Mouse (Mus musculus): ENCODE data around the gene Gm11757.
"Not testable (repeated sequence)": the region's sequence is repeated elsewhere in the genome, so short reads cannot be mapped to it uniquely, and the experiment has no call there.

Gene Gm11757

GRCm38 (mm10) chr4:73891012-73891411 lies at the start of gene Gm11757:
Gene Gm11757 (minus strand): TSS chr4:73891112.
- DNase-seq (ENCODE audit: low spot score): not testable (repeated sequence)

DNA sequence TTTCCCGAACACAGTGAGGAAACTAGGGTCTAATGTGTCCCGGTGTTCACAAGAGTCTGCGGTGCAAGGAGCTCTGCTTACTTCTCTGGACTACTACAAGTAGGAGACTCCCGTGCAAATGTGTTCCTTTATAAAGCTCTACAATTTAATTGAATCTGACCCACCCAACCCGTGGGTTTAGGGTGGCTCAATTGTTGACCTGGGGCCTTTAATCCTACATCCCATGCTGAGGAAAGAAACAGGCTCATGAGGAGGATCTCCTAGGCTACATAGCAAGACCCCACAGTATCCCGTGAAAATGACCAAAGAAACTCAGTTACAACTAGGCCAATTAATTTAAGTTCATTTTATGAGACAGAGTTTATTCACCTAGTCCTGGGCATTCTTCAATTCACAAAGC lies 29.7 kb upstream of the Gm11757 start, which contains the start of gene Gm11756:
Gm11756 (minus strand) TSS at position 101 of the 400 bp plus-strand sequence.
- not testable (repeated sequence) for DNase-seq (ENCODE audit: low spot score)

GRCm38 (mm10) chr4:73905853-73906252 lies 14.9 kb upstream of the Gm11757 start, which contains the start of gene Gm13871:
Gene Gm13871 (minus strand): TSS chr4:73905953.
- DNase-seq (ENCODE audit: low spot score): not testable (repeated sequence)

DNA sequence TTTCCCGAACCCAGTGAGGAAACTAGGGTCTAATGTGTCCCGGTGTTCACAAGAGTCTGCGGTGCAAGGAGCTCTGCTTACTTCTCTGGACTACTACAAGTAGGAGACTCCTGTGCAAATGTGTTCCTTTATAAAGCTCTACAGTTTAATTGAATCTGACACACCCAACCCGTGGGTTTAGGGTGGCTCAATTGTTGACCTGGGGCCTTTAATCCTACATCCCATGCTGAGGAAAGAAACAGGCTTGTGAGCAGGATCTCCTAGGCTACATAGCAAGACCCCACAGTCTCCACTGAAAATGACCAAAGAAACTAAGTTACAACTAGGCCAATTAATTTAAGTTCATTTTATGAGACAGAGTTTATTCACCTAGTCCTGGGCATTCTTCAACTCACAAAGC lies 14.7 kb downstream of the Gm11757 start, which contains the start of gene Gm11758:
Gm11758 (minus strand) TSS at position 101 of the 400 bp plus-strand sequence.
- not testable (repeated sequence) for DNase-seq (ENCODE audit: low spot score)
